Mouse (Mus musculus) CH12.LX (cell line): ENCODE data around the gene Kcnd1. TPM values are rescaled to one million over a fixed set of nuclear protein-coding genes. Genes with fewer than 3 reads are reported as not detected.
"Not testable (repeated sequence)": the region's sequence is repeated elsewhere in the genome, so short reads cannot be mapped to it uniquely, and the experiment has no call there.

Source experiments
- DNase-seq: peaks from one replicate; pipeline ENCODE4 v3.0.0-alpha.2; 2013; ENCODE audit errors: extremely low read depth
- H3K27ac ChIP-seq: 2 replicates; pipeline ENCODE4 v1.5.1; 2012; ENCODE audit warnings: low read depth, mild to moderate bottlenecking, control low read depth, moderate library complexity; ENCODE audit not compliant: insufficient read depth
- H3K27me3 ChIP-seq: replicated peaks from 2 replicates; pipeline ENCODE3; 2012; ENCODE audit warnings: inconsistent platforms
- H3K36me3 ChIP-seq, 2 experiments: replicated peaks in 1 of 2; 2 replicates each; pipeline versions ENCODE3 to v1.6.1; 2012; ENCODE audit warnings: inconsistent platforms in 1 of 2, low read length in 1 of 2, mild to moderate bottlenecking in 1 of 2, mixed read lengths in 1 of 2, moderate library complexity in 1 of 2; ENCODE audit not compliant: control insufficient read depth in 1 of 2, insufficient read depth in 1 of 2
- H3K4me1 ChIP-seq, 2 experiments: 2 replicates each; pipeline ENCODE4 v1.6.1; 2012; ENCODE audit warnings: inconsistent platforms in 1 of 2, moderate library complexity in 1 of 2; ENCODE audit not compliant: insufficient read depth in 2 of 2, control insufficient read depth in 1 of 2
- H3K4me2 ChIP-seq: 2 replicates; pipeline ENCODE4 v1.6.1; 2012; ENCODE audit warnings: low read depth, mild to moderate bottlenecking, control low read depth; ENCODE audit not compliant: poor library complexity, insufficient read depth, severe bottlenecking
- H3K4me3 ChIP-seq, 3 experiments: fragments of 150-350 bp in 1 of 3; sonication (generic) in 1 of 3; replicated peaks in 1 of 3; 2 replicates each; pipeline versions ENCODE3 to v1.5.1; 2011 to 2012; ENCODE audit warnings: low read depth in 2 of 3, low read length in 2 of 3, mild to moderate bottlenecking in 2 of 3, moderate library complexity in 2 of 3, control low read depth in 1 of 3, improper control_type of control experiment in 1 of 3, inconsistent platforms in 1 of 3, mixed read lengths in 1 of 3; ENCODE audit not compliant: poor library complexity in 1 of 3
- H3K79me2 ChIP-seq: replicated peaks from 2 replicates; pipeline ENCODE4 v1.6.1; 2012; ENCODE audit warnings: mild to moderate bottlenecking, moderate library complexity; ENCODE audit not compliant: control insufficient read depth, poor library complexity, insufficient read depth, severe bottlenecking; ENCODE audit errors: extremely low read depth
- H3K9ac ChIP-seq: 2 replicates; pipeline ENCODE4 v1.6.1; 2012; ENCODE audit warnings: low read depth, mild to moderate bottlenecking, control low read depth, moderate library complexity; ENCODE audit not compliant: insufficient read depth
- H3K9me3 ChIP-seq: replicated peaks from 2 replicates; pipeline ENCODE3; 2012; ENCODE audit warnings: low read length, inconsistent platforms, mixed read lengths
- CTCF ChIP-seq, 2 experiments: IDR thresholded peaks in 1 of 2; conservative IDR thresholded peaks in 1 of 2; 2 replicates each; pipeline ENCODE4 v1.5.1; 2011 to 2012; ENCODE audit warnings: low read depth in 2 of 2, low read length in 2 of 2, improper control_type of control experiment in 1 of 2, inconsistent platforms in 1 of 2, mild to moderate bottlenecking in 1 of 2, moderate library complexity in 1 of 2
- E2F4 ChIP-seq: IDR thresholded peaks from 2 replicates; pipeline ENCODE4 v1.6.1; 2011; ENCODE audit warnings: low read depth, low read length, improper control_type of control experiment; ENCODE audit not compliant: insufficient replicate concordance
- ELF1 ChIP-seq: IDR thresholded peaks from 2 replicates; pipeline ENCODE4 v1.6.1; 2014; ENCODE audit warnings: low read depth, mild to moderate bottlenecking, inconsistent platforms, low read length, improper control_type of control experiment
- EP300 ChIP-seq: IDR thresholded peaks from 2 replicates; pipeline ENCODE4 v1.6.1; 2011; ENCODE audit warnings: low read length, improper control_type of control experiment
- GABPA ChIP-seq: IDR thresholded peaks from 2 replicates; pipeline ENCODE4 v1.6.1; 2012; ENCODE audit warnings: low read depth, low read length, improper control_type of control experiment, inconsistent platforms; ENCODE audit not compliant: insufficient replicate concordance
- JUN ChIP-seq: IDR thresholded peaks from 2 replicates; pipeline ENCODE4 v1.6.1; 2011; ENCODE audit warnings: low read depth, mild to moderate bottlenecking, low read length, improper control_type of control experiment, moderate library complexity; ENCODE audit not compliant: insufficient read depth
- JUND ChIP-seq: conservative IDR thresholded peaks from 2 replicates; pipeline ENCODE4 v1.6.1; 2011; ENCODE audit warnings: low read depth, low read length, improper control_type of control experiment
- NRF1 ChIP-seq: IDR thresholded peaks from 2 replicates; pipeline ENCODE4 v1.6.1; 2014; ENCODE audit warnings: low read depth, mild to moderate bottlenecking, inconsistent platforms, low read length, improper control_type of control experiment, moderate library complexity
- POLR2AphosphoS2 ChIP-seq: IDR thresholded peaks from 2 replicates; pipeline ENCODE4 v1.6.1; 2011; ENCODE audit warnings: low read depth, low read length, improper control_type of control experiment
- RAD21 ChIP-seq: IDR thresholded peaks from 2 replicates; pipeline ENCODE4 v1.6.1; 2011; ENCODE audit warnings: low read depth, mild to moderate bottlenecking, low read length, improper control_type of control experiment, moderate library complexity
- SIN3A ChIP-seq: IDR thresholded peaks from 2 replicates; pipeline ENCODE4 v1.6.1; 2012; ENCODE audit warnings: low read length, improper control_type of control experiment, inconsistent platforms
- SMC3 ChIP-seq: IDR thresholded peaks from 2 replicates; pipeline ENCODE4 v1.6.1; 2011; ENCODE audit warnings: low read depth, low read length, improper control_type of control experiment
- TBP ChIP-seq: conservative IDR thresholded peaks from 2 replicates; pipeline ENCODE4 v1.6.1; 2011; ENCODE audit warnings: low read depth, low read length, improper control_type of control experiment
- TCF12 ChIP-seq: IDR thresholded peaks from 2 replicates; pipeline ENCODE4 v1.6.1; 2014; ENCODE audit warnings: low read depth, mild to moderate bottlenecking, inconsistent platforms, low read length, improper control_type of control experiment
- USF1 ChIP-seq: IDR thresholded peaks from 2 replicates; pipeline ENCODE4 v1.6.1; 2014; ENCODE audit warnings: low read depth, mild to moderate bottlenecking, inconsistent platforms, low read length, improper control_type of control experiment
- ZMIZ1 ChIP-seq: IDR thresholded peaks from 2 replicates; pipeline ENCODE4 v1.6.1; 2012; ENCODE audit warnings: low read depth, mild to moderate bottlenecking, inconsistent platforms, low read length, improper control_type of control experiment
- dilution Hi-C: fragments of 300-500 bp; cut with MboI; formaldehyde crosslinking; loops from 2 replicates; pipeline ENCODE4 v1.14.3; 2020; ENCODE audit warnings: low sequenced_read_pairs; ENCODE audit not compliant: extremely low pct_unique_long_range_greater_than_20kb, extremely low pct_ligation_motif_present
- in situ Hi-C: fragments of 300-500 bp; cut with MboI; formaldehyde crosslinking; loops from 3 replicates; pipeline ENCODE4 v1.14.3; 2019; ENCODE audit warnings: low sequenced_read_pairs, low pct_ligation_motif_present, low pct_unique_long_range_greater_than_20kb, mixed read lengths
- polyA plus RNA-seq: library from polyadenylated mRNA; unstranded; fragments of >175 nt; gene quantifications from 2 replicates; pipeline ENCODE4 v1.2.1, GENCODE M21; 2012; ENCODE audit warnings: low read depth; ENCODE audit not compliant: insufficient read length
- total RNA-seq, 2 experiments: library from RNA; depleted of rRNA; stranded (reverse); fragments of 300-350 nt in 1 of 2; fragments of >200 nt in 1 of 2; gene quantifications; 2 replicates each; pipeline ENCODE4 v1.2.3; 2012 to 2014

Kcnd1 gene
- total and polyA plus RNA-seq, 3 experiments: 0.51 to 3.4 (median 0.63) TPM

DNA sequence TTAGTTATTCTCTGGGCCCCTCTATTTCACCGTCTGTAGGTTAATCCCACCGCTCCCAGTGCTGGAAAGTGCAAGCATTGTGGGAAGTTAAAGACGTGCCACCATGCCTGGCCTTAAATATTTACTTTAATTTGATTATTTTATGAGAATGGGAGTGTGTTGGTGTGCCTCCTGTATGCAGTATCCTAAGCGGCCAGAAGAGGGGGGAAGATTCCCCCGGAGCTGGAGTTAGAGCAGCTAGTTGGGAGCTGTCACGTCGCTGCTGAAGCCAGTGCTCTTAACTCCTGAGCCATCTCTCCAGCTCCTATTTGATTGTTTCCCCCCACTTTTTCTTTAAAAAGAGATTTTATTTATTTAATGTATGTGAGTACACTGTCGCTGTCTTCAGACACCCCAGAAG lies 7.1 kb upstream of the Kcnd1 start:
- H3K36me3 ChIP-seq: peaks cover 52 to 73% of the 10 kb centered on the region in 2 experiments
- not testable (repeated sequence) for DNase-seq

GRCm38 (mm10) chrX:7837146-7837545 lies 15.1 kb downstream of the Kcnd1 start:
- peaks cover 4% of the 10 kb centered on the region; the same call in 1 of the 2 replicates for H3K79me2 ChIP-seq
- in situ Hi-C loops (no loop called here), dilution Hi-C loops (no loop called here)
- peaks cover 0 to 31% of the 10 kb centered on the region in 2 experiments for H3K36me3 ChIP-seq
- H3K27ac ChIP-seq: no peak overlapping the region
- no peak for DNase-seq
- H3K27me3 ChIP-seq: no peaks in the 10 kb centered on the region
- no peaks in the 10 kb centered on the region for H3K4me1 ChIP-seq
- no peaks in the 10 kb centered on the region for H3K9me3 ChIP-seq
- H3K4me3 ChIP-seq: no peak overlapping the region
- H3K9ac ChIP-seq: no peak overlapping the region
- no peak for TF ChIP-seq CTCF (conservative IDR thresholded peaks at IDR 0.05 in 1 of 2, IDR thresholded peaks at IDR 0.05 in 1 of 2; ENCODE audit: low read depth in 2 of 2, low read length in 2 of 2)
- TF ChIP-seq USF1: no peak
- TF ChIP-seq EP300: no peak
- no peak for TF ChIP-seq GABPA
- no peak for TF ChIP-seq SMC3
- TF ChIP-seq JUND: no peak
- no peak for TF ChIP-seq JUN
- no peak for TF ChIP-seq POLR2AphosphoS2
- TF ChIP-seq ELF1: no peak
- no peak for TF ChIP-seq RAD21
- no peak for TF ChIP-seq TBP
- no peak for TF ChIP-seq E2F4
- no peak for TF ChIP-seq NRF1
- no peak for TF ChIP-seq ZMIZ1
- no peak for TF ChIP-seq TCF12
- TF ChIP-seq SIN3A: no peak
- TF ChIP-seq, all 38 proteins: peak for 0
- H3K4me2 ChIP-seq: no peak overlapping the region

More for the DNA sequence above, 7.1 kb upstream of the Kcnd1 start:
- H3K27me3 ChIP-seq, dilution Hi-C loops, H3K79me2 ChIP-seq, H3K4me3 ChIP-seq: not testable (repeated sequence)
- H3K4me1 ChIP-seq: peaks cover 0 to 15% of the 10 kb centered on the region in 2 experiments; a peak in 2 of 4 replicates
- TF ChIP-seq SMC3 (peak; percentile 41), CTCF (conservative IDR thresholded peaks at IDR 0.05 in 1 of 2, IDR thresholded peaks at IDR 0.05 in 1 of 2; ENCODE audit: low read depth in 2 of 2, low read length in 2 of 2) (peak in 1 of 2 experiments; percentile 43; a peak in 2 of 4 replicates), RAD21 (peak; percentile 23)
- TF ChIP-seq, all 38 proteins: peak for 3; not testable (repeated sequence) for 35
- H3K9ac ChIP-seq, H3K9me3 ChIP-seq, H3K4me2 ChIP-seq, H3K27ac ChIP-seq, in situ Hi-C loops: not testable (repeated sequence)
